Mouse (Mus musculus): Measurements from ENCODE around the gene Ccdc12.

DNA sequence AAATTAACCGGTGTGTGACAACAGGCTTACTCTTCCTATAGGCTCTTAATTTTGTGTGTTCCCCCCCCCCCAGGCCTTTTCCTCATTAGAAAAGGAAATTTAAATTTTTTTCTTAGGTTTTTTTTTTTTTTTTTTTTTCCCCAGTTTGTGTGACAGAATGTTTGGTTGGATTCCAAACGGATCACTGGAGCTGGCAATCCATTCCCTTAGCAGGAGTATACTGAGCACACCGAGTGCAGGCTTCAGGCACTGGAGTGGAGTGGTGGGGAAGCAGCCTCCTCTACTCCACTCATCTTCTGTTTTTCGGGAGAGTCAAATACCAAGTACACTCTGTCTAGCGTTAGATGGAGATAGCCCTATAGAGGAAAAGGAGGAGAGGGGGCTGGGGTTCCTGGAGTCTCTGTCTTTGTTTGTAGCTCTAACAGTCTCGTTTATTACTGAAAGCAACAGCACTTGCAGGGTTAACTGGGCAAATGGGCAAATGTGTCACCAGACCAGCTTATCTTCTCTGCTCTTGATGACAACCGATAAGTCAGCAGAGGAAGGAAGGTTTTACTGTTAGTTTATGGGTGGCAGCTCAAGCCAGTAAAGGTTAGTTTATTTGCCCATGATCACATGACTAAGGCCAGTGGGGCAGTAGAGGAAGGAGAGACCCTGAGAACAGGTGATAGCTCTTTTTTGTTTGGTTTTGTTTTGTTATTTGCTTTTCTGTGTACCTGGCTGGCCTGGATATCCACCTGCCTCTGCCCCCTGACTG is 4.7 kb downstream of the Ccdc12 start:
- no peak for TF ChIP-seq CTCF (conservative IDR thresholded peaks at IDR 0.05; ENCODE audit: low read length)
- no peak for TF ChIP-seq NANOG (IDR thresholded peaks at IDR 0.05; ENCODE audit: borderline replicate concordance, low read length)
- TF ChIP-seq POU5F1 (IDR thresholded peaks at IDR 0.05; ENCODE audit: borderline replicate concordance, low read length) = no peak
